Mouse (Mus musculus): ENCODE data around the gene Pbp2.

DNA sequence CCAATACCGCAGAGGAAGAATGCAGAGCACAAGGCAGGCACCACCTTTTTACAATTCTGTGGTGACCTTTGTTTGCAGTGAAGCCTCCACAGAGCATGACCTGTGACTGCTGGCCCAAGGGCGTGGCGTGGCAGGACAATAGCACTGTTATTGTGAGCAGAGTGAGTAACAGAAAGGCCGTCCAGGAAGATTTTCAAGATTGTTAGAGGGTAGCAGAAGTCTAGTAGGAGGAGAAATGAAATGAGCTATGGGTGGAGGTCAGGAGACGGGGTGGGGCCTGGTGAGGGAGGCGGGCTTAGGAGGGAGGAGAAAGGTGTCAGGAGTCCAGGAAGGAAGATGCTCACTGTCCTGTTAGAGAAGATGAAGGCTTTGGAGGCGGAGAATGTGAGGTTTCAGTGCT, 12.5 kb upstream of the Pbp2 start:
- TF ChIP-seq CTCF (conservative IDR thresholded peaks at IDR 0.05; ENCODE audit: insufficient read depth, insufficient read length, low read depth, low read length) (no peak), POLR2A (IDR thresholded peaks at IDR 0.05; ENCODE audit: low read depth, low read length) (no peak)
